Mouse (Mus musculus) intestine, embryonic 15.5 days (tissue): Measurements from ENCODE around the gene Evx1. TPM values are rescaled to one million over a fixed set of nuclear protein-coding genes. Genes with fewer than 3 reads are reported as not detected.

Source experiments
- ATAC-seq: fragments of 200-750 bp; cut with Nextera tagmentation; 2 replicates; pipeline ENCODE4 v1.8.0; 2017; ENCODE audit warnings: moderate TSS enrichment, moderate library complexity
- H3K27ac ChIP-seq: fragments of 300-500 bp; sonication (generic); 2 replicates; pipeline ENCODE4 v1.5.1; 2015; ENCODE audit warnings: mild to moderate bottlenecking, inconsistent platforms
- H3K27me3 ChIP-seq: fragments of 300-500 bp; sonication (generic); replicated peaks from 2 replicates; pipeline ENCODE4 v1.6.1; 2015; ENCODE audit warnings: inconsistent platforms
- H3K36me3 ChIP-seq: fragments of 300-500 bp; sonication (generic); 2 replicates; pipeline ENCODE4 v1.6.1; 2015; ENCODE audit warnings: inconsistent platforms
- H3K4me1 ChIP-seq: fragments of 300-500 bp; sonication (generic); replicated peaks from 2 replicates; pipeline ENCODE4 v1.6.1; 2015; ENCODE audit warnings: inconsistent platforms
- H3K4me2 ChIP-seq: fragments of 300-500 bp; sonication (generic); replicated peaks from 2 replicates; pipeline ENCODE4 v1.6.1; 2015; ENCODE audit warnings: mild to moderate bottlenecking, inconsistent platforms
- H3K4me3 ChIP-seq: fragments of 300-500 bp; sonication (generic); replicated peaks from 2 replicates; pipeline ENCODE4 v1.5.1; 2015; ENCODE audit warnings: inconsistent platforms
- H3K9ac ChIP-seq: fragments of 300-500 bp; sonication (generic); 2 replicates; pipeline ENCODE4 v1.6.1; 2015; ENCODE audit warnings: inconsistent platforms
- H3K9me3 ChIP-seq: fragments of 300-500 bp; sonication (generic); 2 replicates; pipeline ENCODE4 v1.6.1; 2016; ENCODE audit warnings: inconsistent platforms
- WGBS: fragments of 180-500 bp; shearing (Covaris S2); methylation state at CpG from one replicate; pipeline ENCODE4 v1.1.7; 2015; 5-methylcytosine and 5-hydroxymethylcytosine counted together
- polyA plus RNA-seq: library from polyadenylated mRNA; unstranded; fragments of >200 nt; fragmentation: Nextera tagmentation; extraction: Ambion mirVana; gene quantifications from 2 replicates; pipeline ENCODE4 v1.2.1, GENCODE M21; 2015

The Evx1 gene
- polyA plus RNA-seq, 1 experiment from 2014 or later, result 0.20 TPM

GRCm38 (mm10) chr6:52272766-52273655 lies 40.3 kb upstream of the Evx1 start:
- no peak overlapping the region for H3K9ac ChIP-seq
- H3K27me3 ChIP-seq, result peaks cover 94% of the 10 kb centered on the region
- peak overlapping the region; percentile 28 for H3K4me2 ChIP-seq
- H3K27ac ChIP-seq, result no peak overlapping the region
- 25% methylated on average over 22 of the region's 22 CpGs for WGBS
- H3K4me3 ChIP-seq, result no peak overlapping the region
- H3K36me3 ChIP-seq, result no peaks in the 10 kb centered on the region
- no peak for ATAC-seq
- H3K4me1 ChIP-seq, result 0 out of 2 replicates have a peak, but pooled peaks cover 12% of the 10 kb centered on the region
- H3K9me3 ChIP-seq, result no peaks in the 10 kb centered on the region

GRCm38 (mm10) chr6:52273656-52274280 lies 39.5 kb upstream of the Evx1 start:
- no peak overlapping the region for H3K27ac ChIP-seq
- H3K4me3 ChIP-seq, result no peak overlapping the region
- 0 out of 2 replicates have a peak, but pooled peaks cover 12% of the 10 kb centered on the region for H3K4me1 ChIP-seq
- 10% methylated on average over 22 of the region's 22 CpGs for WGBS
- no peak for ATAC-seq
- H3K27me3 ChIP-seq, result peaks cover 91% of the 10 kb centered on the region
- no peaks in the 10 kb centered on the region for H3K9me3 ChIP-seq
- peak overlapping the region; percentile 28 for H3K4me2 ChIP-seq
- no peaks in the 10 kb centered on the region for H3K36me3 ChIP-seq
- no peak overlapping the region for H3K9ac ChIP-seq

DNA sequence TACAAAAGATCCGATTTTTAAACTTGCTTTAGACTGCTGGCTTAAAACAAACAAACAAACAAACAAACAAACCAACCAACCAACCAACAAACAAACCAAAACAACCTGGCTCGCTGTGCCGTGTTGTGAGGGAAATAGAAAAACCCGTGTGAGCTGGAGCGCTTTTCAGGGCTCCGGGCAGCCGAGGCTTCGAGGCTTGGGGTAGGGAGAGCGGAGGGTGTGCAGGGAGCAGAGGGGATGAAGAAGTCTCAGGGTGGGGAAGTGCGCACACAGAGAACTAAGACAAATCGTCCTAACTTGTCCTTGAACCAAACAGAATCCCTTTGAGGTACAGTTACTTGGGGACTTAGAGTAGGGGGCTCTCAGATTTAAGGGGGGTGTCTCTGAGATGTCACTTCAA lies 38.7 kb upstream of the Evx1 start:
- Histone ChIP-seq H3K4me1 (0 out of 2 replicates have a peak, but pooled peaks cover 12% of the 10 kb centered on the region), H3K36me3 (no peaks in the 10 kb centered on the region), H3K9ac (no peak overlapping the region), H3K4me2 (no peak overlapping the region), H3K4me3 (no peak overlapping the region), H3K9me3 (no peaks in the 10 kb centered on the region), H3K27ac (no peak overlapping the region), H3K27me3 (peaks cover 86% of the 10 kb centered on the region)
- ATAC-seq, result no peak
- WGBS, result 9% methylated on average over 11 of the region's 11 CpGs

DNA sequence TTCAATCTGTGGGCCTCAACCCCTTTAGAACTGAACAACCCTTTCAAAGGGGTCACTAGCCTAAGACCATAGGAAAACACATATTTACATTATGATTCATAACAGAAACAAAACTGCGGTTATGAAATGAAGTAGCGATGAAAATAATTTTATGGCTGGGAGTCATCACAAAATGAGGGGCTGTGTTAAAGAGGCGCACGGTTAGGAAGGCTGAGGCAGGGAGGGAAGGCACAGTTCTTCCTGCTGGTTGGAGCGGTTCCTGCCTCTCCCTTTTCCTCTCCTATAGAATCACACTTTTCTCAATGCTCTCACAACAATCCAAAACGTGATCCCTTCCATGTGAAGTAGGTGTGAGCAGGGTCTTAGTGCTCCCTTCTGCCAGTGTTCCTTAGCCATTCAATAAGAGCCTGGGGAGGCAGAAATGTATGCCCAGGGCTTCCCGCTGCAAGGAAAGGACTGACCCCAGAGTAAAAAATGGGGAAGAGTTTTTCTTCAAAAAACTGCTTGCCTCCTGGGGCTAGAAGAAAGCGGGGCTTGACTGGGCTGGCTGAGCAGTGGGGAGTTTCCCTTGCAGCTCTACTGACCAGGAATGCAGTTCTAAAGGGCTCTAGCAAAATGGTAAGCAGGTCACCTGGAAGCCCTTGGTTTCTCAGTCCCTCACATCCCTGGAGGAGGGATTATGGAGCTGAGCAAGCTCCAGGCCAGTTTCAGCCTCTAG lies 37.6 kb upstream of the Evx1 start:
- H3K27me3 ChIP-seq, result peaks cover 75% of the 10 kb centered on the region
- no peak overlapping the region for H3K9ac ChIP-seq
- 0 out of 2 replicates have a peak, but pooled peaks cover 12% of the 10 kb centered on the region for H3K4me1 ChIP-seq
- H3K9me3 ChIP-seq, result no peaks in the 10 kb centered on the region
- no peaks in the 10 kb centered on the region for H3K36me3 ChIP-seq
- no peak for ATAC-seq
- no peak overlapping the region for H3K27ac ChIP-seq
- WGBS, result 19% methylated on average over 8 of the region's 8 CpGs
- H3K4me2 ChIP-seq, result no peak overlapping the region
- H3K4me3 ChIP-seq, result no peak overlapping the region

DNA sequence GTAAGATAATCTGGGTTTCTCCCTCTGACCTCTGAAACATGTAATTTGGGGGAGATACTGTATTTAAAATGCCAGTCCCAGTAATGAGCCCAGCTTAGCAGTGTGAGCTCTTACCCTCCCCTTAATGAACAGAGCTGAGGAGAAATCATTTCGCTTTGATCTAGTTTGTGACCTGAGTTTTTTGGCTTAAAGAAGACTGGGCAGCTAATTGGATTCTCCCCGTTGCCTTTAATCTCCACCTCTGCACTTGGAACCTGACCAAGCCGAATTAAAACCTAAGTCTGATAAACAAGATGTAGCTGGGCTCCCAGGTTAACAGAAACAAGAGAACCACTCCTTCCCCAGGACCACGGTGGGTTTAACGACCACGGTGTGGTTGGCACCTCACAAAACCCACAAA lies 36.9 kb upstream of the Evx1 start:
- 0 out of 2 replicates have a peak, but pooled peaks cover 12% of the 10 kb centered on the region for H3K4me1 ChIP-seq
- no peak overlapping the region for H3K4me2 ChIP-seq
- H3K4me3 ChIP-seq, result no peak overlapping the region
- no peaks in the 10 kb centered on the region for H3K9me3 ChIP-seq
- no peaks in the 10 kb centered on the region for H3K36me3 ChIP-seq
- H3K27me3 ChIP-seq, result peaks cover 72% of the 10 kb centered on the region
- ATAC-seq, result no peak
- H3K9ac ChIP-seq, result no peak overlapping the region
- 7% methylated on average over 6 of the region's 6 CpGs for WGBS
- no peak overlapping the region for H3K27ac ChIP-seq

DNA sequence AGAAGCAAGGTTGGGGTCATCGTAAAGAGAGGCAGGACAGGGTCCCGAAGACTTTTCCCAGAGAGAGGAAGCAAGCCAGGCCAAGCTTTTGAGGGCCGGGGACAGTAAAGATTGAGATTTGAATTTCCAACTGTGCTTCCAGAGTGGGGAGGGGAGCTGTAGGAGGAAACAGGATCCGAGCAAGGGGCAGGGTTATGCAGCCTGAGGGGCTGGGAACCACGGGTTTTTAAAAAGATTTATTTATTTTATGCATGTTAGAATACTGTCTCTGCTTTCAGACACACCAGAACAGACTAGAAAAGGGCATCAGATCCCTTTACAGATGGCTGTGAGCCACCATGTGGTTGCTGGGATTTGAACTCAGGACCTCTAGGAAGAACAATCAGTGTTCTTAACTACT lies 36.4 kb upstream of the Evx1 start:
- H3K4me1 ChIP-seq, result 0 out of 2 replicates have a peak, but pooled peaks cover 12% of the 10 kb centered on the region
- no peak overlapping the region for H3K4me3 ChIP-seq
- 20% methylated on average over 5 of the region's 5 CpGs for WGBS
- peaks cover 67% of the 10 kb centered on the region for H3K27me3 ChIP-seq
- H3K9ac ChIP-seq, result no peak overlapping the region
- H3K36me3 ChIP-seq, result no peaks in the 10 kb centered on the region
- H3K27ac ChIP-seq, result no peak overlapping the region
- H3K9me3 ChIP-seq, result no peaks in the 10 kb centered on the region
- no peak overlapping the region for H3K4me2 ChIP-seq
- no peak for ATAC-seq

DNA sequence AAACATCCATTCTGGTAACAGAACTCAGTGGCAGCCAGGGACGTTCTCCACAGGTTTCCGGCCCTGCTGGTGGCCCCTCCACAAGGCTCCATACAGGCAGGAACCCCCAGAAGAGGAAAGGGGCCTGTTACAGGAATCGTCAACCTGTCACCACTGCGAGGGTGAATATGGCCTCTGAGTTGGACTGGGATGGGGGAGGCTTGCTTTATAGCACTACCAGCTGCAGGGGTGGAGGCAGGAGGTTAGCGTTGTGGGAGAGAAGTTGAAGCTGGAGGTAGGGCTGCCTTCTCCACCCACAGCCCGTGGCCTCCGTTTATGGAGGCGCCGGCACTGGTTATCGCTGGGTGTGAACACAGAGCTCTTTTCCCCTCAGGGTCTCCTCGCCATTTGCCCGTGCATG lies 32.2 kb upstream of the Evx1 start:
- Histone ChIP-seq H3K9ac (no peak overlapping the region), H3K4me1 (no peaks in the 10 kb centered on the region), H3K4me3 (no peak overlapping the region), H3K27ac (no peak overlapping the region), H3K27me3 (peaks cover 31% of the 10 kb centered on the region), H3K9me3 (no peaks in the 10 kb centered on the region), H3K36me3 (no peaks in the 10 kb centered on the region), H3K4me2 (no peak overlapping the region)
- no peak for ATAC-seq
- 53% methylated on average over 12 of the region's 12 CpGs for WGBS

GRCm38 (mm10) chr6:52283896-52284295 lies 29.4 kb upstream of the Evx1 start:
- Histone ChIP-seq H3K4me1 (no peaks in the 10 kb centered on the region), H3K4me2 (no peak overlapping the region), H3K27me3 (peaks cover 12% of the 10 kb centered on the region), H3K4me3 (no peak overlapping the region), H3K27ac (no peak overlapping the region), H3K9ac (no peak overlapping the region), H3K36me3 (no peaks in the 10 kb centered on the region), H3K9me3 (no peaks in the 10 kb centered on the region)
- no peak for ATAC-seq
- 83% methylated on average over 5 of the region's 5 CpGs for WGBS

DNA sequence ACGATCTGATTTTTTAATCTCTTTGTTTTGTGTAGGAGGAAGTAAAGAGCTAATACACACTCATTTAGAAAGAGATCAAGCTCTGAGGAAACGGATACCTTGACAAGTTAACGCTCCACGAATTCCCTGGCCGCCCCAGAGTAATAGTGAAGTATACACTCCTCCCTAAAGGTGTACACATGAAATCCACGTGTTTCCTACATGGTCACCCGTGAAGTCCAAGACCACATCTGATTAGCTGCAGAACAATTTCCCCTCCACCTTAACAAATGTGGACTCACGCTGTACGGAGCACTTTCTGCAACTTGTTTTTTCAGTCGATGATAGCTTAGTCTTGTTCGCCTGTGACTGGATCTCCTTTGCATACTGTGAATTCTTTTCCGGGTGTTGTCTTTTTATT lies 23.1 kb upstream of the Evx1 start:
- peaks cover 41% of the 10 kb centered on the region for H3K27me3 ChIP-seq
- no peak for ATAC-seq

GRCm38 (mm10) chr6:52291021-52291860 lies 22.1 kb upstream of the Evx1 start:
- Histone ChIP-seq H3K27me3 (peaks cover 38% of the 10 kb centered on the region), H3K4me3 (peak overlapping the region; percentile 29), H3K4me1 (no peaks in the 10 kb centered on the region), H3K36me3 (no peaks in the 10 kb centered on the region), H3K9ac (no peak overlapping the region), H3K9me3 (no peaks in the 10 kb centered on the region), H3K4me2 (peak overlapping the region; percentile 69), H3K27ac (no peak overlapping the region)
- no peak for ATAC-seq
- 4% methylated on average over 45 of the region's 45 CpGs for WGBS

More for the DNA sequence above, 23.1 kb upstream of the Evx1 start:
- 22% methylated on average over 12 of the region's 12 CpGs for WGBS
- H3K4me2 ChIP-seq, result no peak overlapping the region
- H3K27ac ChIP-seq, result no peak overlapping the region
- no peaks in the 10 kb centered on the region for H3K36me3 ChIP-seq
- no peaks in the 10 kb centered on the region for H3K9me3 ChIP-seq
- no peak overlapping the region for H3K9ac ChIP-seq
- H3K4me1 ChIP-seq, result no peaks in the 10 kb centered on the region
- no peak overlapping the region for H3K4me3 ChIP-seq

DNA sequence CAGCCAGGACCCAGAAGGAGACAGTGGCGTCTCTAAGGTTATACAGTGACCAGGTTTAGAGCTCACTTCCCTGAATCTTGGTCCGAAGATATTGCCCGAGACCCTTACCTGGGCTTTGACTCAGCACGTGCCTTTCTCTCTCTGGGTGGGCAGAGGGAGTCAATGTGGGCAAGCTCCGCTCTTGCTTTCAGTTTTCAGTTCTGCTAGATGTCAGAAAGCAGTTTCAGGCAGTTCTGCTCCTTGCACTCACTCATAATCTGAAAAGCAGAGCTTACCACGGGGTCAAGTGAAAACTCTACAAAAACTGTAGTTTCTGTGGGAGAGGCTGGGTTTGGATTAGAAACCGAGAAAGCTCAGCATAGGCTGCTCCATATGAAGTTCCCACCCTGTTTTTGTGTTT lies 21.0 kb upstream of the Evx1 start:
- WGBS, result 69% methylated on average over 7 of the region's 7 CpGs
- ATAC-seq, result no peak
- H3K9me3 ChIP-seq, result no peaks in the 10 kb centered on the region

More for the DNA sequence above, 21.0 kb upstream of the Evx1 start:
- Histone ChIP-seq H3K27me3 (peaks cover 38% of the 10 kb centered on the region), H3K27ac (no peak overlapping the region), H3K36me3 (no peaks in the 10 kb centered on the region), H3K4me2 (no peak overlapping the region), H3K4me1 (no peaks in the 10 kb centered on the region), H3K4me3 (no peak overlapping the region), H3K9ac (no peak overlapping the region)
